Mouse (Mus musculus): ENCODE data around the gene Arg1.

The Arg1 gene

GRCm38 (mm10) chr10:24926962-24927720, at the start of gene Arg1:
Arg1 (minus strand) TSS chr10:24927484.
- peak; percentile 48 for DNase-seq (ENCODE audit: low read depth, low spot score)

GRCm38 (mm10) chr10:24973845-24974514, 46.7 kb upstream of the Arg1 start:
- DNase-seq (ENCODE audit: low read depth, low spot score), result no peak

GRCm38 (mm10) chr10:24973385-24973784, 46.1 kb upstream of the Arg1 start:
- no peak for DNase-seq (ENCODE audit: low read depth, low spot score)

GRCm38 (mm10) chr10:24972923-24973322, 45.6 kb upstream of the Arg1 start:
- no peak for DNase-seq (ENCODE audit: low read depth, low spot score)

- DNase-seq (ENCODE audit: low read depth, low spot score), result no peak
Measured at GRCm38 (mm10) chr10:24965821-24966550, 38.7 kb upstream of the Arg1 start.

GRCm38 (mm10) chr10:24961889-24962288, 34.6 kb upstream of the Arg1 start:
- no peak for DNase-seq (ENCODE audit: low read depth, low spot score)

GRCm38 (mm10) chr10:24961112-24961511, 33.8 kb upstream of the Arg1 start:
- DNase-seq (ENCODE audit: low read depth, low spot score), result no peak

GRCm38 (mm10) chr10:24959043-24959916, 32.0 kb upstream of the Arg1 start:
- no peak for DNase-seq (ENCODE audit: low read depth, low spot score)

- no peak for DNase-seq (ENCODE audit: low read depth, low spot score)
Measured at GRCm38 (mm10) chr10:24958280-24959042, 31.2 kb upstream of the Arg1 start.

GRCm38 (mm10) chr10:24953876-24954275, 26.6 kb upstream of the Arg1 start:
- DNase-seq (ENCODE audit: low read depth, low spot score), result no peak

GRCm38 (mm10) chr10:24952549-24952948, 25.3 kb upstream of the Arg1 start:
- no peak for DNase-seq (ENCODE audit: low read depth, low spot score)

GRCm38 (mm10) chr10:24951575-24951974, 24.3 kb upstream of the Arg1 start:
- no peak for DNase-seq (ENCODE audit: low read depth, low spot score)

- DNase-seq (ENCODE audit: low read depth, low spot score), result no peak
Measured at GRCm38 (mm10) chr10:24950223-24950622, 22.9 kb upstream of the Arg1 start.

GRCm38 (mm10) chr10:24948278-24948677, 21.0 kb upstream of the Arg1 start:
- no peak for DNase-seq (ENCODE audit: low read depth, low spot score)

- DNase-seq (ENCODE audit: low read depth, low spot score), result no peak
Measured at GRCm38 (mm10) chr10:24947871-24948270, 20.6 kb upstream of the Arg1 start.

GRCm38 (mm10) chr10:24930143-24930542, 2.9 kb upstream of the Arg1 start:
- no peak for DNase-seq (ENCODE audit: low read depth, low spot score)

GRCm38 (mm10) chr10:24928072-24928471, 788 bp upstream of the Arg1 start:
- no peak for DNase-seq (ENCODE audit: low read depth, low spot score)

- DNase-seq (ENCODE audit: low read depth, low spot score), result no peak
Measured at GRCm38 (mm10) chr10:24926380-24926779, 904 bp downstream of the Arg1 start.

- DNase-seq (ENCODE audit: low read depth, low spot score), result no peak
Measured at GRCm38 (mm10) chr10:24924296-24924695, 3.0 kb downstream of the Arg1 start.

- no peak for DNase-seq (ENCODE audit: low read depth, low spot score)
Measured at GRCm38 (mm10) chr10:24922977-24923376, 4.3 kb downstream of the Arg1 start.

- no peak for DNase-seq (ENCODE audit: low read depth, low spot score)
Measured at GRCm38 (mm10) chr10:24915486-24915885, 11.8 kb downstream of the Arg1 start.

Measured in embryo, embryonic 11.5 days (tissue).